Mouse (Mus musculus): ENCODE data around the gene Gm4181.
"Not testable (repeated sequence)": the region's sequence is repeated elsewhere in the genome, so short reads cannot be mapped to it uniquely, and the experiment has no call there.

Gm4181 gene

DNA sequence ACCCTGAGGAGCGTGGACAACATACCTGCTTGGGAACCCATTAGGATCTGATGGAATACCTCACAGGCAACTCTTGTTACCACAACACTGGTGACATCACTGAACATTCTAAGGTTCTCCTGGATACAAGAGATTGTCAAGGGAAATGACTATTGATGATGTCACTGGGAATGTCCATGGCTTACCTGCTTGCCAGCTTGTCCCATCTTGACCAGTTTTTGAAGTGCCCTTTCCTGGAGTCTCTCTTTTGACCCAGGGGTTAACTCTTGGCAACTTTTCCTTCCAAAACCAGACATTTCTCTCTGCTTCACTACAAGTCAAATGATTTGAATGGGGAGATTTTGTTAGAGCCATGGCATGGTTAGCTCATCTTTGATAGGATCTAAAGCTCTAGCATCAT, at the start of gene Gm4181:
Gm4181 (minus strand) TSS at position 101 of the 400 bp plus-strand sequence.
- DNase-seq = not testable (repeated sequence)

DNA sequence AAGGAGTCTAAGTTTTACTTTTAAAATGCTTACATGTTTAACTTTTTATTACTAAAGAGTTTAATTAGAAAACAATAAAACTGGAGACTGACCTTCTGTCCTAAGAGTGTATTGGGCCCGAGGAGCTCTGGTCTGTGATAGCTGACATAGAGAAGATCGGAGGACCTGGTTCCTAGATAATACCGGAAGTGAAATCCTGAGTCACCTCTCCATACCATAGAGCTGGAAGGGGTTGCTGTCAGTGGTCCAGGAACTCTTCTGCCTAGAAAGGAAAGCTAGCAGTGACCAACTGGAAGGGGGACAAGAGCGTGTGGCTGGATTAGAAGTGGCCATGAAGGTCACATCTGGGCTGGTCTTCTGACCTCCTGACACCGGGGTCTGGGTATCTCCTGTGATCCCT, 41.8 kb upstream of the Gm4181 start:
- DNase-seq = no peak

DNA sequence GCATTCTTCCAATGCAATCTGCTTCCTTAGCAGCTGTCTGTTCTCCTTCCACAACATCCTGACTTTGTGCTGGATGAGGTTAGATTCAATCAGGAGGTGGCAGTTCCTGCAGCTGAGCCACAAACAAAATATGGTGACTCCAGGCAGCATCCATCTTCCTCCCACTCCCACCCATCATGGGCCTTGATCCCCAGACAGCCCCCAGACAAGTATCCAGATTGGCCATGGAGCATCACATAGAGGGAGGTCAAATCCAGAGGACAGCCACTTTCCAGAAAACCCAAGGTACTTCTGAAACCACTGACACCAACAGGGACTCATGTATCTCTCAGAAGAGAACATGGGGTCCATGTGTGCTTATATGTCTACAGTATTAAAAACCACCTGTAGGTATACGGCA, 3.0 kb downstream of the Gm4181 start:
- peak; percentile 2 for DNase-seq

GRCm38 (mm10) chr14:51611210-51611609, 24.3 kb downstream of the Gm4181 start, which contains the start of gene Gm17078:
Gene Gm17078 (minus strand): TSS chr14:51611310.
- no peak for DNase-seq

GRCm38 (mm10) chr14:51592039-51592438, 43.4 kb downstream of the Gm4181 start, which contains the start of gene Gm17174:
Gene Gm17174 (minus strand): TSS chr14:51592139.
- not testable (repeated sequence) for DNase-seq

Data from cerebellum, adult 8-10 months (tissue).